Mouse (Mus musculus) bone marrow, adult 2 months (tissue): ENCODE results near the gene Plk5. TPM values are rescaled to one million over a fixed set of nuclear protein-coding genes. Genes with fewer than 3 reads are reported as not detected.
"Not testable (repeated sequence)": the region's sequence is repeated elsewhere in the genome, so short reads cannot be mapped to it uniquely, and the experiment has no call there.

Experiments used
- H3K27ac ChIP-seq: fragments of 200-500 bp; 2 replicates; pipeline ENCODE4 v1.5.1; 2012; ENCODE audit warnings: low read depth, mild to moderate bottlenecking, control low read depth, inconsistent platforms, low read length; ENCODE audit not compliant: control insufficient read depth, poor library complexity, insufficient read depth
- H3K4me1 ChIP-seq: fragments of 200-500 bp; 2 replicates; pipeline ENCODE4 v1.6.1; 2011; ENCODE audit warnings: low read length; ENCODE audit not compliant: control insufficient read depth, insufficient read depth
- H3K4me3 ChIP-seq: fragments of 200-500 bp; replicated peaks from 2 replicates; pipeline ENCODE3; 2011; ENCODE audit warnings: mild to moderate bottlenecking, low read depth, low read length, control low read depth; ENCODE audit not compliant: control insufficient read depth
- CTCF ChIP-seq: fragments of 200-500 bp; IDR thresholded peaks from 2 replicates; pipeline ENCODE4 v1.5.1; 2011; ENCODE audit warnings: low read length, control low read depth; ENCODE audit not compliant: control insufficient read depth, insufficient read depth
- POLR2A ChIP-seq: fragments of 200-500 bp; IDR thresholded peaks from 2 replicates; pipeline ENCODE4 v1.6.1; 2011; ENCODE audit warnings: low read depth, mild to moderate bottlenecking, control low read depth, low read length, borderline replicate concordance; ENCODE audit not compliant: control insufficient read depth
- WGBS: fragments of 180-500 bp; shearing (Covaris S2); methylation state at CpG from one replicate; pipeline ENCODE4 v1.1.7; 2018; 5-methylcytosine and 5-hydroxymethylcytosine counted together
- polyA plus RNA-seq: library from polyadenylated mRNA; stranded (reverse); fragments of >200 nt; gene quantifications from 2 replicates; pipeline ENCODE4 v1.2.4, GENCODE M21; 2011; ENCODE audit warnings: low replicate concordance; ENCODE audit not compliant: missing spikeins, insufficient read depth, insufficient read length

The Plk5 gene
- polyA plus RNA-seq, 1 experiment, result 2.2 TPM

- 56% methylated on average over 21 of the region's 21 CpGs for WGBS
- Histone ChIP-seq H3K4me3 (no peak overlapping the region), H3K4me1 (peaks cover 6% of the 10 kb centered on the region; the same call in 1 of the 2 replicates), H3K27ac (no peak overlapping the region; the same call in 1 of the 2 replicates)
- no peak for TF ChIP-seq POLR2A
- no peak for TF ChIP-seq CTCF
Measured at GRCm38 (mm10) chr10:80341026-80341425, 15.2 kb upstream of the Plk5 start.

DNA sequence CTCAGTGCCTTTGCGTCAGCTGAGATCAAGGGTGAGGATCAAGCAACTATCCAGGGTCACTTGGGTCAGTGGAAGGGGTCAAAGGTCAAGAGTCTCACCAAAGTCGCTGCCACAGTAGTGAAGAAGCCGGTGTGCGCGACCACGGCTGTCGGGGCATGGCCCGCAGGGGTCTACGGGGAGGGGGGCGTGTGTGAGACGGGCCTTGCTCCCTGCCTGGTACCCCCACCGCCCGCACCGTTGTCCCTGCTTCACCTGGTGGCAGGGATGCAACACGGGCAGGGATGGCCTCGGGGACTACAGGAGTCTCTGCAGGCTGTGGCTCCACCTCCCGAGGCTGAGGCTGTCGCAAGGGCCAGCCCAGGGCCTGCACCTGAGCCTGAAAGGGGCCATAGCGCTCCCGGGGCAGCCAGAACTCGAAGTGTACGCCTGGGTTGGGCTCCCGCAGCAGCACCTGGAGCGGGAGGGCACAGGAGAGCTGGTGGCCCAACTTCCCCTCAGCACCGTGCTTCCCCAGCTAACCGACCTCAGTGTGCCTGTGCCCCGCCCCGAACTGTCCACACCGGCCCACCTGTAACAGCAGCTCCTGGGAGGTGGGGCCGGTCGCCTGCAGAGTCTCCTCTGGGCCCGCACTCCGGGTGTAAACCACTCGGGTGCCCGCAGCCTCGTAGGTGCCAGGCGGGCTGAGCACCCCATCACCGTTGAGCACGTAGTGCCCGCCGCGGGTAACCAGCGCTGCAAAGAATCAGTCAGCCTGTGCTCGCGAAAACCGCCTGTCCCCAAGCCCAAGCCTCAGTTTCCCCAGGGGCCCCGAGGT is 14.6 kb upstream of the Plk5 start:
- H3K4me1 ChIP-seq, result peaks cover 6% of the 10 kb centered on the region; the same call in 1 of the 2 replicates

DNA sequence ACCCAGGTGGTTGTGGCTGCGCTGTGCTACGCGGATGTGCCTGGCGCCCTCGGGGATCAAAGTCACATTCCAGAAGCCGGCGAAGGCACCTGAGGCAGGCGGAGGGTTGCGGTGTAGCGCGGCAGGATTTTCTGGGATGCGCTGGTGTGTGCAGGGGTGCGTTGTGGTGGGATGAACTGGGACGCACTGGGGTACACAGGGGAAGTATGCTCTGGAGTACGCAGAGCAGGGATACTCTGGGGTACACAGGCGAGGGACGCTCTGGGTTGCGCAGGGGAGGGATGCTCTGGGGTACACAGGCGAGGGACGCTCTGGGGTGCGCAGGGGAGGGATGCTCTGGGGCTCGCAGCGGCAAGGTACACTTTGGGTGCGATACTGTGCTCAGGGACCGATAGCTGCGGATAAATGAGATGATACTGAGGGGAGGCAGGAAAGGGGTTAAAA is 13.9 kb upstream of the Plk5 start:
- TF ChIP-seq POLR2A (no peak), CTCF (no peak)
- 7% methylated on average over 26 of the region's 26 CpGs for WGBS
- H3K27ac ChIP-seq, result no peak overlapping the region
- peaks cover 6% of the 10 kb centered on the region; the same call in 1 of the 2 replicates for H3K4me1 ChIP-seq
- H3K4me3 ChIP-seq, result no peak overlapping the region

More for the DNA sequence above, 14.6 kb upstream of the Plk5 start:
- TF ChIP-seq CTCF, result no peak
- no peak for TF ChIP-seq POLR2A
- Histone ChIP-seq H3K4me3 (no peak overlapping the region), H3K27ac (no peak overlapping the region; the same call in 1 of the 2 replicates)
- WGBS, result 10% methylated on average over 47 of the region's 47 CpGs

GRCm38 (mm10) chr10:80342749-80343424 is 13.4 kb upstream of the Plk5 start:
- Histone ChIP-seq H3K27ac (peak overlapping the region; percentile 71; the same call in 1 of the 2 replicates), H3K4me3 (no peak overlapping the region)
- 1% methylated on average over 33 of the region's 33 CpGs for WGBS

DNA sequence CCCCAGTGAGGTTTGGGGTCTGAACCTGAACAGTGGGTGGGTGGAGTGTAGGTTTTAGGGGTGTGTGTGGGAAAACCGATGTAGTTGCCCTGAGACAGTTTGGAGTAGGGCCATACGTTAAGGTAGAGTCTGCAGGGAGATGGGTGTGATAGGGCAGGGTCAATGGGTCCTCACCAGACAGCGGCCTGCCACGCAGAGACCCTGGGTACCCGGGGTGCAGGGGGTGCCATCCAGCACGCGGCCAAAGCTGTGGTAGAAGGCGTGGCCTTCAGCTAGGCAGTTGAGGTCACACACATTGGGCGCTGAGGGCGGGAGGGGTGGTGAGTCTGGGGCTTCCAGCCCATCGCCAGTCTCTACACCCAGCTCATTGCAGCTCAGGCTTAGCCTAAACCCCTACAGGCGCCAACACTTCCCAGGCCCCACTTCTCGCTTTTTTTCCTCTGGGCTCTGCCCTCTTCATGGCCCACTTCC is 12.8 kb upstream of the Plk5 start:
- TF ChIP-seq POLR2A (peak; percentile 22; the same call in 1 of the 2 replicates), CTCF (no peak)
- H3K27ac ChIP-seq, result peak overlapping the region; percentile 71
- peak overlapping the region; percentile 21 for H3K4me3 ChIP-seq
- 14% methylated on average over 13 of the region's 13 CpGs for WGBS
- peaks cover 7% of the 10 kb centered on the region; the same call in 1 of the 2 replicates for H3K4me1 ChIP-seq

More at GRCm38 (mm10) chr10:80342749-80343424, 13.4 kb upstream of the Plk5 start:
- H3K4me1 ChIP-seq, result peaks cover 6% of the 10 kb centered on the region; the same call in 1 of the 2 replicates
- no peak for TF ChIP-seq POLR2A
- TF ChIP-seq CTCF, result no peak

GRCm38 (mm10) chr10:80344131-80344661 is 12.1 kb upstream of the Plk5 start:
- peak overlapping the region; percentile 90 for H3K27ac ChIP-seq
- peak overlapping the region; percentile 36 for H3K4me3 ChIP-seq
- 9% methylated on average over 9 of the region's 9 CpGs for WGBS
- peaks cover 7% of the 10 kb centered on the region; the same call in 1 of the 2 replicates for H3K4me1 ChIP-seq
- TF ChIP-seq CTCF, result no peak
- peak; percentile 9; the same call in 1 of the 2 replicates for TF ChIP-seq POLR2A

DNA sequence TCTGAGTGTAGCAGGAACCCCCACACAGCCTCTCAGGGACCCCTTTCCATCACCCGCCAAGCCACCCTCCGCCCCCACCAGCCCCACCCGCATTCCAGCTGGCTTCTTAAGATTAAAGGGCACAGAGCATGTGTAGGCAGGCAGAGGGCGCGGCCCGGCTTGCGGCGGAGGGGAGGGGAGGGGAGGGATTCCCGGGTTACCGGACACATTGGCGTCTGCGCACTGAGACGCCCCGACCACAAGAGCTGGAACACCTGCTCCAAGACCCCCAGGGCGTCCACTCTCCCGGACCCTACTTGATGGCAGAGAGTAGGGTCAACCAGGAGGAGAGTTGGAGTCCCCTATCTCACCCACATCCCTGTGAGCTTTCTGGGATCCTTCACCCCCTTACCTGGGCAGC is 11.1 kb upstream of the Plk5 start:
- WGBS, result 2% methylated on average over 16 of the region's 16 CpGs
- TF ChIP-seq CTCF, result no peak
- no peak for TF ChIP-seq POLR2A
- H3K4me1 ChIP-seq, result peaks cover 7% of the 10 kb centered on the region; the same call in 1 of the 2 replicates
- no peak overlapping the region for H3K4me3 ChIP-seq
- H3K27ac ChIP-seq, result peak overlapping the region; percentile 90

- H3K27ac ChIP-seq, H3K4me3 ChIP-seq, H3K4me1 ChIP-seq: not testable (repeated sequence)
- 88% methylated on average over 6 of the region's 6 CpGs for WGBS
Measured at GRCm38 (mm10) chr10:80345929-80346328, 10.3 kb upstream of the Plk5 start.

DNA sequence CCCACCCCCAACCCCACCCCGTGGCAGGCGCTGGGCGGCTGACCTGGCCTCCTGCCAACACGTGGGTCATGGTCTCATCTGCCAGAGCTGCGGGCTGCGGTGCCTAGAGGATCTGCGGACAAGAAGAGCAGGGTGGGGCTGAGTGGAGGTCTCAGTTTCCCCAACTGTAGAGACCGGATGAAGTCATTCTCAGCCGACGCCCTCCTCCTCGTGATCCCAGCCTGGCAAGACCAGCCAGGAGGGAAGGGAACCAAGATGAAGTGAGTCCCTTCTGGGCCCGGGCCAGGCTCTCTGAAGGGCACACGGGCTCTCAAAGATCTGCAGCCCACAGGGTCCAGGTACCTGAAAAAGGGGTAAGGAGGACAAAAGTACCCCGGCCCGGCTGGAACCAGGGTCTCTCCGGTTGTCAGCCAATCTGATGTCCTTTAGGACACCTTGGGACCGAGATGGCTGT is 8.7 kb upstream of the Plk5 start:
- Histone ChIP-seq H3K27ac (no peak overlapping the region), H3K4me1 (peaks cover 5% of the 10 kb centered on the region; the same call in 1 of the 2 replicates), H3K4me3 (no peak overlapping the region)
- 5% methylated on average over 17 of the region's 17 CpGs for WGBS
- TF ChIP-seq POLR2A, result no peak
